Mouse (Mus musculus): ENCODE data around the gene Chd3.

DNA sequence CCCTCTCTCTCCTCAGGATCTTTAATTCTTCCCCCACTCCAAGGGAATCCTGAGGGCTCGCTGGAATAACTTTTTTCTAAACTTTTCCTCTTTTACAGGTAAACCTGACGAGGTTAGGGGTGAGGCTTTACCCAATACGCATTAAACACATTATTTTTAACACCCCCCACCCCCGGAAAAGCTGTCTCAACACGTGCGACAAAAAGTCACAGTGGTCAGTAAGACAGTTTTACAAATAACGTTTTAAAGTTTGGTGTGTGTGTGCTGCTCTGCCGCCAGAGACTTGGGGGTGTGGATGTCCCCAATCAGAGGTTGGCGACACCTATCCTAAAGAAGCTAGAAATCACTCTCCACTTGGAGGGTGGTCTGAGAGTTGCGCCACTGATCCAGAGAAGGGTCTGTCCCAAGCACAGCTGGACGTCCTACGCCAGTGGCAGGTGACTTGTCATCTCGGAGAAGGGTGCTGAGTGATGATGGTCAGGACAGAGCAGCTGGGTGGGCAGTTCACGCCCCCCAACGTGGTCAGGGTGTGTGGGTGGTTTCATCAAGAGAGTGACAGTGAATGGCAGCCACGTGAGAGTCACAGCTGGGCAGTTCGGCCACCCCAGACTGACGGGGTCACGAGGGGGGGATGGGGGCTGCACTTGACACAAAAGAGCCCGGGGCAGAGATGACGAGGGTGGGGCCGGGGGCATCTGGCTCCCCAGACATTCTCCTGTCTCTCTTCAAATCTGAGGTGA, 1.4 kb downstream of the Chd3 start:
- TF ChIP-seq CTCF (IDR thresholded peaks at IDR 0.05; ENCODE audit: borderline replicate concordance, insufficient read depth, low read length) (no peak), POLR2A (IDR thresholded peaks at IDR 0.05; ENCODE audit: low read depth, low read length) (no peak; the same call in 1 of the 2 replicates)

Data from embryonic fibroblast, embryonic 13.5 days (primary cell).